Mouse (Mus musculus): ENCODE measurements at regions not wholly inside any gene's neighbourhood (a gene's known extent, or its start where the extent isn't known, plus 50 kb on each side); places are given as distances from the start of the nearest gene placed in this dataset.

GRCm38 (mm10) chr9:98791709-98792108, 50.6 kb upstream of the Prr23a1 start:
- DNase-seq (ENCODE audit: low spot score in 2 of 2), result no peak

DNA sequence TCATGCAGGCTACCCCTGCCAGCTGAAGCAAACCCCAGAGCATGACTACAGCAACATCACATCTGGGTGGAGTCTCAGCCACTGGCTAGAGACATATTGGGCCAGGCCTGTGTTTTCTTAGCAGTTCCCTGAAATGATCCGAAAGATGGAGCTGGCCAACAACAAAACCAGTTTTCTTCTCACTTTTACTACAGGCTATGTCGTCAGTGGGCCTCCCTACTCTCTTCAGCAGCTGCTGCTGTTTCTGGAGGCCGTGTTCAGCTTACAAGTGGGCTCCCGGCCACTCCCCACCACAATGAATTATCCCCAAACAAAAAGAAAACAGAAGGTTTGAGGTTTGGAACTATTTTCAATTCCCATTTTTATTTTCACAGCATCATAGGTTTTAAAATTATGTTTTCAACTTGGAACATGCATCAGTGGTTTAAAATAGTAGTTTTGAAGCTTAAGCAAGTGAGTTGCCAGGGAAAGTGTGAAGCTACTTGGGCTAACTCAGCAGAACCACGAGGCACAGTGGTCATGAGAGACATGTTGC, 68.6 kb upstream of the Prr23a1 start:
- no peak for DNase-seq (ENCODE audit: low spot score in 2 of 2)

DNA sequence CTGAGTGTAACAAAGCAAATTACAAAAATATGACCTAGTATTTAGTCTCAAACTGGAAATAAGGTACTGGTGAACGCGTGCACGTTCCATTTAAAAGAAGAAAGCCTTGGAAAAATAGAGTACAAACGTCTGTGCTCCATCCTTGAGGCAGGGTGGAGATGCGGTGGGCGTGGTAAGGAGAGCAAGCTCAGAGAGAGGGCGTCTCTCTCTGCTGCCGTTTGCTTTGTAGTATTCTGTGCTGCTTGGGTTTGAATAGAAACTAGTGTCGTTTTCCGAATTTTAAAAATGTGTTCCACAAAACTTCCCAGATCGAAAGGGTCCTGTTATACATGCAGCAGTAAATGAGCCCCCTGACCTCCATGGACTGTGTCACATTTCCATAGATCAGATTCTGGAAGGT, 69.1 kb upstream of the Prr23a1 start:
- DNase-seq (ENCODE audit: low spot score in 2 of 2), result no peak

DNA sequence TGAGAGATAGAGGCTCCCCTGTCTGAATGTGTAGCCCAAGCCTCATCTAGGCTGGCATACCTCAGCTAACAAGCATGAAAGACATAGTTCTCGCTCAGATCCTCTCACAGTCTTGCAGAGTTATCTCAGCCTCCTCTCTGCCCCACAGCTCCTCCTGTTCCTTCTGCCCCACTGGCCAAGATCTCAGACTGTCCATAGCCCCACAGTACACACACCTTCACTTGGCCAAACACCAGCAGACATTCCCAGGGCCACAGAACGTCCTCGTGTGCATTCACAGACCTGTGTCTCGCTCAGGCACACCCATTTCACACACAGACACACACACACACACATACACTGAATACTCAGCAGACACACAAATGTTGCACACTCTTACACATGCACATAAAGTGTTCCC, 87.5 kb upstream of the Prr23a1 start:
- no peak for DNase-seq (ENCODE audit: low spot score in 2 of 2)

GRCm38 (mm10) chr9:98753356-98753953, 88.8 kb upstream of the Prr23a1 start:
- no peak for DNase-seq (ENCODE audit: low spot score in 2 of 2)

DNA sequence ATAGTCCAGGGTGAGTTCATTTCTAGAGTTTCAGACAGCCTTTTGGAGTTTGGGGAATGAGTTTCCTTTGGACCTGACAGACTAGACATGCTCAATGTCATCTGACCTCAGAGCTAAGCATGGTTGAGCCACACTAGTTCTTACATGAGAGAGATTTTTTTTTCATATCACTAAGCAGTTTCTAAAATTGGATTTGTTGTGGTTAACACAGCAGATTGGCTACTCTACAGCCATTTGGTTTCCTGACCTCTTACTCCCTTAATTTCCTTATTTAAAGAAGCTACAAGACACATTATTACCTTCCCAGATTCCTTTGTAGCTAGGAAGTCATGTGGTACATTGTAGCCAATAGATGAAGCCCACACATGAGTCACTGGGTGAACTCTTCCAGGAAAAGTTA, 98.5 kb upstream of the Prr23a1 start:
- no peak for DNase-seq (ENCODE audit: low spot score in 2 of 2)

DNA sequence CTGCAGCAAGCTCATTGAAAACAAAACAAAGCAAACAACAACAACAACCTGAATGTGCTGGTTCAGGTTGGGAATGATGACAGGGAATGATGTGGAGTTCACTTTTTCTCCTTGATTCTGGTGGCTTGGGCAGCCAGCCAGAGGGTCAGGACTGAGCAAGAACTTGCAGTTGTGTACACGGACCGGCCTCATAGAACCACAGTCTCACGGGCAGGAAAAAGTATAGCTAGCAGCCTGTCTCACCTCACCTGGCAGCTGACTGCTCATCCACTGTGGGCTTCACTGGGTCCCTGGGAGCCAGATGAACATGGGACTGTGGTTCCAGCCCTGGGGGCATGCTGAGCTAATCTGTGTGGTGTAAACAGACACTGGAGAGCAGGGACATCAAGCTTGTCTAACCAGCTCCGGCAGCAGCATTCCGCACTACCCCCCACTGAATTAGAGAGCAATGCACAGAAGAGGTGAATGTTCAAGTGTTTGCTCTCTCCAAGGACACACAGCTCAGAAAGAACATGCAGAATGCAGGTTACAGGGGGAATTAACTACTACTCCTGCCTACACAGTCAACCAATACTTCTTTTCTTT, 114.9 kb upstream of the Prr23a1 start:
- no peak for DNase-seq (ENCODE audit: low spot score in 2 of 2)

DNA sequence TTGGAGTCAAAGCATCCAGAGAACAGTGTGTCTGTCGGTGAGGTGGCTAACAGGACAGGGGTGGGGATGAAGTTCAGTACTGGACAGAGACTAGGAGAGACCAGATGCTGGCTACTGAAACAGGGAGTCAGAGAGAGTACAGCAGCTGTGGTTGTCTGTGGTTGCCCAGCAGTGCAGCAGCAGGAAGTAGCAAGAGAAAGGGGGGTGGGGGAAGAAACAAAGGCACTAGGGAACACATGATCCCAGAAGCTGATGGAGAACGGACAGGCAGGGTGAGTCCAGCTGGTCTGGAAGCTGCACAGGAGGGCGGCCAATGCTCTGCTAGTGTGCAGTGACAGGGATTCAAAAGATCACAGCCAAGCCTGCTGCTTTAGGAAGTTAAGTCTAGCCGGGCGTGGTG, 115.7 kb upstream of the Prr23a1 start:
- DNase-seq (ENCODE audit: low spot score in 2 of 2), result no peak

DNA sequence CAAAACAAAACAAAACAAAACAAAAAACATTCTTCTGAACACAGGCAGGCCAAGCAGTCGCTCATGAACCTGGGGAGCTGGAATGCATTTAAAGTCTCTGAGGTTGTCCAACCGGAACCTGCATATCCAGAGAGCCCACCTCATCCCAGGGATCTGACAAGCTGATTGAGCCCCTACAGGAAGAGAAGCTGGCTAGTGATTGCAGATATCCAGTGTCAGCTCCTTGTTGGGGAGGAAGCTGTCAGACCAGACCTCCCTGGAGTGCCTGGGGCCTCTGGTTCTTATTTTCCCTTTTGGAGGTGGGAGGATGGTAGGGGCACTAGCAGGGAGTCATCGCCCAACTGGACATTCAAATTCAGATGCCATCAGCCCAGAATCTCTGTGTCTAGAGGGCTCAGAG, 119.4 kb upstream of the Prr23a1 start:
- no peak for DNase-seq (ENCODE audit: low spot score in 2 of 2)

GRCm38 (mm10) chr9:98721381-98721780, 119.9 kb upstream of the Mrps22 start:
- no peak for DNase-seq (ENCODE audit: low spot score in 2 of 2)

DNA sequence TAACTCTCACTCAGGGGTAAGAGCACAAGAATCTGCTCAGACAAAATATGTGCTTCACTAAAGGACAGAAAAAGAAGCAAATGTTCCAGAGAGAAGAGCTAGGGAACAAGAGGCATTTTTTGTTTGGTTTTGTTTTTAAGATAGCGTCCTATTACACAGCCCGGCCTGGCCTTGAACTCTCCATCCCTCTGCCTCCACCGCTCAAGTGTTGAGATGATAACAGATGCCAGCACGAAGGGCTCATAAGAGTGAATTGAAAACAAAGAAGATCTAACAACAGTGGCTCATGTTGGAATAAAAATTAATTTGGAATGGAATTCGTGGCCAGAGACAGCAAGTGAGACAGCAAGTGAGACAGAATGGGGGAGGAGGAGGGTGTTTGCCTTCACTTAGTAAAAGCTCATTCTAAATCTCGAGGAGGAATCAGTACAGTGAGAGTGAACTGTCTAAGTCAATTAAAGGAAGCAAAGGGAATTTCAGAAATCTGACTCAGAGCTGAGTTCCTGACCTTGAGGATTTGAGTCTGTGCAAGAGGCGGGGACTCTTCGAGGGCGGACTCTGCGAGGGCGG, 116.3 kb upstream of the Mrps22 start:
- no peak for DNase-seq (ENCODE audit: low spot score in 2 of 2)

DNA sequence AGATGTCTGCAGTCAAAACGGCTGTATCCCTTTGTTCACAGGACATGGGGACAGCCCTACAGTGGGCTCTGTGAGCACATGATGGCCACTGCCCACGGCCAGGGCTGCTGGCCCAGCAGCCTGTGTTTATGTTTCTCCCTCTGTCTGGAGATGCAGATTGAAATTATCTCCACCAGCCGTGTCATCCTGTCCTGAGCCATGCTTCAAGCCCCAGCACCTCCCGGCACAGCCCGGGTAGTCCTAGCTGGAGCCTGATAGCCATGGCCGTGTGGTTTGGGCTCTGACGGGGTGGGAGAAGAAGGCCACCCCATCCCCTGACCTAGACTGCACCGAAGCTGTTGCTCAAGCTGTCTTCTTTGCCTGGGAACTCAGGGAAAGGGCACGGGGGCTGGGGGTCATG, 113.2 kb upstream of the Mrps22 start:
- DNase-seq (ENCODE audit: low spot score in 2 of 2), result no peak

- DNase-seq (ENCODE audit: low spot score in 2 of 2), result no peak
Measured at GRCm38 (mm10) chr9:98712826-98713225, 111.4 kb upstream of the Mrps22 start.

GRCm38 (mm10) chr9:98712023-98712563, 110.6 kb upstream of the Mrps22 start:
- DNase-seq (ENCODE audit: low spot score in 2 of 2), result no peak

DNA sequence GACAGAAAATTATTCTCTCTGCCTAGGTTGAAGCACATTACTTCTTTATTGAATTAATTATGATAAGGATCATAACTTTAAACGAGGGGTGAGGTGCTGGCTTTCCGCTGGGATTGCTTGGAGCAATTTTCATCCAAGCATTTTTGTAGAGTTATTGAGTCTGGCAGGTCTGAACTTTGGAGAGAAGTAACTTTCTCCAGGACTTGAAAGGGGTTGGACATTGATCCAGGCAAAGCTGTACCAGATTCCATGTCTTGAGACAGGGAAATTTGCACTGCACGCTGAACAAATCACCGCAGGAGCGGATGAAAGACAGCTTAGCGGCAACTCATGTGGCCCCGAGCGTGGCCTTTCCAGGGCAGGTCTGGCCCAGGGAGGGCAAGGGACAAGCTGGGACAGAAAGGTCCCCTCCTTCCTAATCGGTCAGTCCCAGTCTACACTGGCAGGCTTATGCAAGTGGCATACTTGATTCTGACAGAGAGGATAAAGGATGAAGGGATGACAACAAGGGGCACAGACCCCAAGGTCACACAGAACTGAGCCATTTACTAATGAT, 108.8 kb upstream of the Mrps22 start:
- no peak for DNase-seq (ENCODE audit: low spot score in 2 of 2)

DNA sequence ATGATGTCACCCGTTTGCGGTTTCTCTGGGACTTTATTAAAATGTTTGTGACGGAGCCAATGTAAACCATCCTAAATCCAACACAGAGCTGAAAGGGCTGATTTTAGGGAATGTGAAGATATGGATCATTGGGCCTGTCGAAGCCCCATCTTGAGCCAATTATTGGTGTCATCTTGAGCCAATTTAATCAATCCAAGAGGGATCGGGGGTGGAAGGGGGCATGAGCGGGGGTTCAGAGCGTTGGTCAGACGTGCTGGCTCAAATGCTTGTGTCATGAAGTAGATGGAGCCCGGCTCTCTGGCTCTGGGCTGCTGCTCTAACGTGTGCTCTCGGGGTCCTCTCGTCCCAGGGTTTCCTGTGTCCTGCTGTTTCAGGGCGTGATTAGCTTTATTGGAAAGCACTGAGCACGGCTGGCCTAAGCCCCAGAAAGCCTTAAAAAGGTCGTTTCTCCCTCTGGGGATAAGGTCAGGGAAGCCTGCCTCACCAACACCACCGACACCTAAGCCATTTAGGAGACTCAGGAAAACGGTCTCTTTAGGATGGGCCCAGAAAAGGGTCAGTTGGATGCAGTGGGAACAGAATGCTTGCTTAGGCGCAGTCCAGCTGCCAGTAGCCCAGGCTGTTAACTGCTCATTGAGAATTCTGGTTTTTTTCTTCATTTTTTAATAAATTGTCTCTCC, 106.7 kb upstream of the Mrps22 start:
- no peak for DNase-seq (ENCODE audit: low spot score in 2 of 2)

GRCm38 (mm10) chr9:98707491-98707890, 106.0 kb upstream of the Mrps22 start:
- DNase-seq (ENCODE audit: low spot score in 2 of 2), result no peak

DNA sequence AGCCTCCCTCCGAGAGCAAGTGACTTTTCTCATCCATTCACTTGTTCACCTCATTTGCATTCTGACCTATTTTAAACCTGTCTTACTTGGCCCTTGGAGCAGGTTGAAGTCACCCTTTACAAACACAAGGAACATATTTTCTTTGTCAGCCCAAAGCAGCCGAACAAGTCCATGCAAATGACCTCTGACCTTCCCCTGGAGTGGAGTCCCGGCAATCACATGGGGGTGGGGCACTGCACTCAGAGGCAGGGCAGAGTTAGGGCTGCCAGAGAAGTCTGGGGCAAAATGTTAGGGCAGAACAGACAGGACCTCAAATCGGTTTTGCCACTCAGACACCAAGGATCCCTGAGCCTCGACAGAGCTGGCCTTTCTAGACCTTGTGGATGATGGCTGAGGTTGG, 102.7 kb upstream of the Mrps22 start:
- DNase-seq (ENCODE audit: low spot score in 2 of 2), result no peak

- DNase-seq (ENCODE audit: low spot score in 2 of 2), result no peak
Measured at GRCm38 (mm10) chr9:98703331-98703730, 101.9 kb upstream of the Mrps22 start.

- DNase-seq (ENCODE audit: low spot score in 2 of 2), result no peak
Measured at GRCm38 (mm10) chr9:98700571-98700970, 99.1 kb upstream of the Mrps22 start.

DNA sequence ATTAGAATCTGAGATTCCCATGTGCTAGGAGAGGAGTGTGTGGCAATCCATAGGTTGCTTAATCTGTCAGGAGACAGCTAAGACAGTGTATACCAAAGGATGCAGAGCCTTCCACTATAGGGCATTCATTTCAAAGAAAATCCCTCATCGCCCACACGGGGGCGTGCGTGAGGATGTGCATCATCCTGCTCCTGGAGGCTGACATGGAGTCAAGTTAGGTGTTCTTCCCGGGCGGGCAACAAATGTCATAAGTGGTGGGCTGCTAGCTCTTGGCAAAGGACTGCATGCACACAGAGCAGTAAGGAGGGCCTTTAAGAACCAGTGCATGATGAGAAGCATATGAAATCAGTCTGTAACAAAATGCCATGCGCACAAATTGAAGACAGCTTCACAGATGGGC, 95.7 kb upstream of the Mrps22 start:
- peak in 1 of 2 experiments; percentile 21 for DNase-seq (ENCODE audit: low spot score in 2 of 2)

DNA sequence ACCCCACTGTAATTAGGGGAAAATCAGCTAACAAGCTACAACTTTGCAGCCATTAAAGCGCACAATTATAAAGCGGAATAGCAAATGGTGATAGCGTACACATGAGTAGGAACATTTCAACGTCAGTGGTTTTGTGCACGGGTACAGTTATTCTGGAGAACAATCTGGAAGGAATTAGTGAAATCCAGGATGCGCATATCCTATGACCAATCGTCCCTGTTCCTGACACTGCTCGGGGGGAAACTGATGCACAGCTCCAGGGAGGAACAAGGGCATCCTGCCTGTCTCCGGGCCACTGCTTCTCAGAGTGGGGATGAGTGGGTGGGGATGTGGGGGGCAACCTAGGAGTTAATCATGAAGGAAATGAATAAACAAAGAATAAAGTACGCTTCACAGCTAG, 93.6 kb upstream of the Mrps22 start:
- no peak for DNase-seq (ENCODE audit: low spot score in 2 of 2)

Measured in layer of hippocampus, postnatal 10 days (tissue).